Mouse (Mus musculus) urinary bladder, adult 18-20 months (tissue): ENCODE measurements around the gene Vmn1r235.
"Not testable (repeated sequence)": the region's sequence is repeated elsewhere in the genome, so short reads cannot be mapped to it uniquely, and the experiment has no call there.

ENCODE experiments used
- DNase-seq, 2 experiments: peaks; one replicate each; pipeline ENCODE4 v3.0.0; 2022; ENCODE audit warnings: low spot score in 2 of 2, mixed read lengths in 2 of 2

The Vmn1r235 gene

GRCm38 (mm10) chr17:21256111-21256510, at the start of gene Vmn1r235:
Vmn1r235 (plus strand) TSS chr17:21256411.
- no peak for DNase-seq

- not testable (repeated sequence) for DNase-seq
Observed at GRCm38 (mm10) chr17:21211081-21211480, 45.1 kb upstream of the Vmn1r235 start.

- no peak for DNase-seq
Observed at GRCm38 (mm10) chr17:21225787-21226186, 30.4 kb upstream of the Vmn1r235 start, which contains the start of gene Vmn1r234. Vmn1r234 (plus strand) TSS chr17:21226087.

GRCm38 (mm10) chr17:21231654-21232053, 24.6 kb upstream of the Vmn1r235 start:
- DNase-seq: peak in 1 of 2 experiments; percentile 31

- peak in 1 of 2 experiments; percentile 3 for DNase-seq
Observed at GRCm38 (mm10) chr17:21272103-21272502, 15.9 kb downstream of the Vmn1r235 start.

- DNase-seq: no peak
Observed at GRCm38 (mm10) chr17:21282642-21283041, 26.4 kb downstream of the Vmn1r235 start, which contains the start of gene Vmn1r236. Vmn1r236 (plus strand) TSS chr17:21282942.

GRCm38 (mm10) chr17:21284395-21284794, 28.2 kb downstream of the Vmn1r235 start:
- no peak for DNase-seq

GRCm38 (mm10) chr17:21289695-21290094, 33.5 kb downstream of the Vmn1r235 start:
- DNase-seq: no peak

GRCm38 (mm10) chr17:21311565-21311964, 55.4 kb downstream of the Vmn1r235 start, which contains the start of gene Vmn1r237:
Vmn1r237 (plus strand) TSS chr17:21311865.
- no peak for DNase-seq
